Mouse (Mus musculus): ENCODE results near the gene Dgcr2.

GRCm38 (mm10) chr16:17857157-17857556 lies 41.2 kb downstream of the Dgcr2 start:
- TF ChIP-seq EP300 (IDR thresholded peaks at IDR 0.05; ENCODE audit: insufficient read depth, low read depth, low read length) (no peak), CTCF (IDR thresholded peaks at IDR 0.05; ENCODE audit: low read depth, low read length) (no peak), POLR2A (IDR thresholded peaks at IDR 0.05; ENCODE audit: insufficient read depth, low read length) (no peak)
